Mouse (Mus musculus) cerebellum, adult 9-11 months (tissue): ENCODE data around the gene Bbs7.
A peak's percentile ranks its signal among the peaks of the same experiment; 100 is the strongest.
"Not testable (repeated sequence)": the region's sequence is repeated elsewhere in the genome, so short reads cannot be mapped to it uniquely, and the experiment has no call there.

ENCODE experiments used
- DNase-seq: peaks from one replicate; pipeline ENCODE4 v3.0.0; 2022

The Bbs7 gene

DNA sequence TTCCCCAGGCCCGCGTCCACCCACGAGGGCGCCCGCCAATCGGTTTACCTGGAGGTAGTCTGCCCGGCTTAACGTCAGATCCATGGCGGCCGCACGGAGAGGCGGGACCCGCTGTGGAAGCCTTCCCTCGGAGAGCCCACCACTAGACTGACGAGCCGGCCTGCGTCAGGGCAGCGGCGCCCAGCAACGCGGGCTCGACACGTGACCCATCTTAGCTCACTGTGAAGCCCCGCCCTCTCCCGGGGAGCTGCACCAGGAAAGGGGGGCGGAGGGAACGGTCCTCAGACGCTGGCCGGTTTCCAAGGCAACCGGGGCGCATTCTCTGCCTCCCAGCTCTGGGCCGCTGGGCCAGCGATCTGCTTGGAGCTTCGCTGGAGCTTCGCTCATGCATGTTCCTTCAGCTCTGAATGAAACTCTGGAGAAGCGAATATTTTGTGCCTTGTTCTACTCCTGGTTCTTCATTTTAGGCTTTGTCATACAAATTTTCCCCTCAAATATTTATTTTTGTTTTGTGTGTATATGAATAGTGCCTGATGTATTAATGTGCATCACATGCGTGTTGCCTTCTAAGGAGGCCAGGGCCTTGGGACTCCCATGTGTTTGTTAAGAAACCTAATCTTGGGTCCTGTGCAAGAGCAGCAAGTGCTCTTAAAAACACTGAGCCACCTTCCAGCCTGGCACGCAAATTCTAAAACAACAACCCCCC, at the start of gene Bbs7:
Gene Bbs7, minus strand, starts transcription at position 276 of the 706 bp plus-strand sequence.
- DNase-seq = peak; percentile 93

- not testable (repeated sequence) for DNase-seq
Observed at GRCm38 (mm10) chr3:36645245-36645559, 31.9 kb upstream of the Bbs7 start.

GRCm38 (mm10) chr3:36644554-36645244, 31.4 kb upstream of the Bbs7 start:
- no peak for DNase-seq

DNA sequence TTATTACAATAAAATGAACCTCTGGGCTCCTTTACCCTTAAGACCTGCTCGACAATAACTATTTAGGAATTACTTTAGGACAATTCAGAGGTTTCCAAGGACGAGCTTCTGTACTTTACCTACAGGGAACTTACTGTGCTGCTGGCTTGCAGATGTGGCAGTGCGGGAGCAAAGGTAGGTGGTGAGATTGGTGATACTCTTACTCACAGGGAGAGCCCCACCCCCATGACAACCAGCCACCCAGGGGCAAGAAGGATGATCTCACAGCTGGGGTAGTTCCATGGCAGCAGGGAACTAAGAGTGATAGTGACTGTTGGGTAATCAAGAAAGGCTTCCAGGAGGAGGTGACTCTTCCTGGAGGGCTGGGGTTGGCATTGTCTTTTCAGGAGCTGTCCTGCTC, 30.1 kb upstream of the Bbs7 start:
- DNase-seq = no peak

DNA sequence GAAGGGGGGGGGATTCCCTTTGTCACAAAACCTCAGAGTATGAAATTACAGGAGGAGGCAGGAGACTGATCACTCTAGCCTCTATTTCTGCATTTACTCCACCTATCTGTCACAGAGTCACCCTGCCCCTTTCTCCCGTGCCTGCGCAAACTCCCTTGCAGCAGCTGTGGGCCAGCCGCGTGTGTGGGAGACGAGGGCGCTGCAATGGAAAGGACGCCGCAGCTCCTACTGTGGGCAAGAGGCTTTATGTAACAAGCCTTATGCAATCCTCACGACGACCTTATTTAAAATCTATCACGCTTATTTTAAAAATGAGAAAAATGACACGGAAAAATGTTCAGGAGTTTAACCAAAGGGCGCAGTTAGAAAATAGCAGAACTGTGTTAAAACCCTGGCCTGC, 29.5 kb upstream of the Bbs7 start:
- no peak for DNase-seq

DNA sequence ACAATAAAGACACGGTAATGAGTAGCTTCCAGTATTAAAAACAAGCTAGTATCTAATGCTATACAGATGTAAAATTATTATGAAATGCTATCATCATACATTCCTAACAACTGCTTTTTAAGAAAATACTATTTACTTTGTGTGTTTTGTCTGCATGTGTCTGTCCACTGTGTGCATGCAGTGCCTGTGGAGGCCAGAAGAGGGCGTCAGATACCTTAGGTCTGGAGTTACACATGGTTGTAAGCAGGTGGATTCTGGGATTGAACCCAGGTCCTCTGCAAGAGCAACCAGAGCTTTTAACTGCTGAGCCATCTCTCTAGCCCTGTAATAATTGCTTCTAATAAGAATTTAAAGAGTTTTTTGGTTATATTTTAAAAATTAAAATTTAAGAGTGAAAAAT, 27.5 kb upstream of the Bbs7 start:
- no peak for DNase-seq

DNA sequence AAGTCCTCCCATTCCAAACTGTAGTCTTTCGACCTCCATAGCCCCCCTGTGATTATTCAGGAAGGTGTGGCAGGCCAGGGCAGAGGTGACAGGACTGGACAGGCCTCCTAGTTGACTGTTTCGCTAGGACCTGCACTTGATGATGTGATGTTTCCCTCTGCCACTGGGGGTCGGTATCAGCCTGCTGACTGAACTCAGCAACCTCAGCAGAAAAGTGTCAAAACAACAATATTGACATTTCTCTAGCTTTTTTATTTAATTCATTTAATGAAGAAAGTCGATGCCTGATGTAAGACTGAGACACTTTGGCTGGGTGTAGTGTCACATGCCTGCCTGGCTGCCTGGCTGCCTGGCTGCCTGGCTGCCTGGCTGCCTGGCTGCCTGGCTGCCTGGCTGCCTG, 22.2 kb upstream of the Bbs7 start:
- DNase-seq = peak; percentile 8

GRCm38 (mm10) chr3:36626803-36627202, 13.5 kb upstream of the Bbs7 start:
- no peak for DNase-seq

GRCm38 (mm10) chr3:36618181-36618580, 4.9 kb upstream of the Bbs7 start:
- no peak for DNase-seq

DNA sequence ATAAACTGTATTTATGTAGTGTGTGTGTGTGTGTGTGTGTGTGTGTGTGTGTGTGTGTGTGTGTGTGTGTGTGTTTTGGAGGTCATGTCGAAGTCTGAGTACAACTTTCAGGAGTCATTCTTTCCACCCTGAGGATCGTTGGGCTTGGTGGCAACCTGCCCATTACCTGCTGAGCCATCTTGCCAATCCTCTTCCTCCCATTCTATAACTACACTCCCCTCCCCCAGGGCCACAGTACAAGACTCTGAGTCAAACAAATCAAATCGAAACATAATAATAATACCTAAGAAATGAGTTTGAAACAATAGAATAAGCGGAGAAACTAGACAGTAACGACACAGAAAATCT, 605 bp upstream of the Bbs7 start:
- DNase-seq = peak; percentile 52

DNA sequence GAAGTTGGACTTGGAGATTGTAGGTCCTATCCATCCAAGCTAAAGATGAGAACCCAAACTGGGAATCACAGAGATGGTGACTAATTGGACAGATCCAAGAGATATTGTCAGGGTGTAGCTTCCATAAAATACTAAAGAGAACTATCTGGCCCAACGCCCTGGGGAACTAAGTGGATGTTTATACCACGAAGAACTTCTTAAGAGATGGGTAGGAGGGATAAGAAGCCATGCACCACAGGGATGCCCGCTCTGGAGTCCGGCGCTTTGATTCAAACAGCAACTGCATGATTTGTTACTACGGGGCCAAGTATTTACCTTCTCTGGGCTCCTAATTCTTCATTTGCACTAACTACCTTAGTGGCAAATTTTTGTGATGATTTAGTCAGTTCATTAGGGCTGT, 590 bp downstream of the Bbs7 start:
- no peak for DNase-seq

DNA sequence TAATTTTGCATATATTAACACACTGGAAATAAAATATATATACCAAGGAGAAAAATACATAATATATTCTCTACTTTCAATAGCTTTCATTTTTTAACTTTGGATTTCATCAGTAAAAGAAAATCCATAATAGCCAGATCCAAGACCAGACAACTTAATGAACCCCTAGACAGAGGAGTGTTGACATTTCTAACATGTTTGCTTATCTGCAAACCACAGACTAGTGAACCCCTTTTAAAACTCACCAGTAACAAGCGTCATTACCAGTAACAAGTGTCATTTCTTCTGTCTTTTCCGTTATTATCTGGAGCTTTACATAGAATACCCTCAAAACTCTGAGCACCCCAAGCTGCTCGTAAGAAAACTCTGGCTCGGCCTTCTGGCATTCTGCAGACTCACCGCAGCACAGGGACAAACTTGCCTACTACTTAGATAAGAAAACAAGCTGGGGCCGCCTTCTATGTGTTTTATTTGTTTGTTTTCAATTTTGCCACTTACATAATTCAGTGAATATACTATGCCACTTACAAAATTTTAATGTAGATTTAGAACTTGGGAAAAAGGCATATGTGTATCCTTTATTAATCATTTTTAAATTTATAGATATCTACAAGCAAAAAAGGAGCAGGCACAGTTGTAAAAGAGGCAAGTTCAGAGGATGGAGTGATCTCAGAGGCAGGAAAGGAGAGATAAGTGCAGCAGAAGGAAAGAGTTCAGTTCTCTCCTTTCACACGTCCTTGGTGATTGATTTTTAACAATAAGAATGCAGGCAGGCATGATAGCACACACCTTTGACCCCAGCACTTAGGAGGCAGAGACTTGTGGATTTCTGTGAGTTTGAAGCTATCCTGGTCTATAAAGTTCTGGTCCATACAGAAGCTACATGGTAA, 7.1 kb downstream of the Bbs7 start:
- no peak for DNase-seq

GRCm38 (mm10) chr3:36599773-36600172, 13.5 kb downstream of the Bbs7 start:
- DNase-seq = not testable (repeated sequence)

DNA sequence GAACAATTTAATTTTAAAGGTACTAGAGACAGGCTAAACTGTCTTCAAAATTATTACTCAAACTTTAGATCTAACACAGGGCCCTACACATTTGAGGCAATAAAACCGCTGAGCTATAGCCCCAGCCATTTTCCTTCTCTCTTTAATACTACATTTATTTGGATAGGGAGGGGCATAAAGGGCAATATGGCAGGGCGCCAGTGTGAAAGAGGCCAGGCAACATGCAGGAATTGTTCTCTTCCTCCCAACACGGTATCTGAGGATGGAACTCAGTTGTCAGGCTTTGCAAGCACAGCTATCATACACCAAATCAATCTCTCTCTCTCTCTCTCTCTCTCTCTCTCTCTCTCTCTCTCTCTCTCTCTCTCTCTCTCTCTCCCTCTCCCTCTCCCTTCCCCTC, 14.5 kb downstream of the Bbs7 start:
- DNase-seq = no peak

DNA sequence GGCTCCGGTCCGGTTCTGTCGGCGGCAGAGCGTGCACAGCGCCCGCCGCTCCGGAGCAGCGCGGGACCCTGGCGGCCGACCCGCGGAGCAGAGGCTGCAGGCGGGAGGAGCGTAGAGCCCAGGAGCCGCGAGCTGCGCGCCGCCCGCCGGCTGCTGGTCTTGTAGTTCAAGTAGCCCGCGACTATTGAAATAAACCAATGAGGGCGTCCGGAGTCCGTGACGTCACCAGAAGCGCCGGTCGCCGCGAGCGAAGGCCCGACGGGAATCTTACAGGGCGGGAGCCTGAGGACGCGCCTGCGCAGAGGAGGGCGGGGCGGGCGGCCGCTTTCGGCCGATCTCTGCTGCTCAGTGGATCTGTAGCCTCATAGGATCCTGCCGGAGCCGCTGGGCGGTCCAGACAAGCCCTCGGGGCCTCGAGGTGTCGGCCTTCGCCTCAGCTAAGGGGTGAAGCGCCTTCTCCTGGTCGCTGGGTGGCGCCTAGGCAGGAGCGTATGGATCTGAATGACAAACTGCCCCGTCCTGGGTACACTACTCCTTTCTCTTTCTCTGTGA, 41.4 kb downstream of the Bbs7 start, which contains the start of gene Ccna2:
Gene Ccna2, minus strand, starts transcription at position 324 of the 552 bp plus-strand sequence.
- peak; percentile 99 for DNase-seq

DNA sequence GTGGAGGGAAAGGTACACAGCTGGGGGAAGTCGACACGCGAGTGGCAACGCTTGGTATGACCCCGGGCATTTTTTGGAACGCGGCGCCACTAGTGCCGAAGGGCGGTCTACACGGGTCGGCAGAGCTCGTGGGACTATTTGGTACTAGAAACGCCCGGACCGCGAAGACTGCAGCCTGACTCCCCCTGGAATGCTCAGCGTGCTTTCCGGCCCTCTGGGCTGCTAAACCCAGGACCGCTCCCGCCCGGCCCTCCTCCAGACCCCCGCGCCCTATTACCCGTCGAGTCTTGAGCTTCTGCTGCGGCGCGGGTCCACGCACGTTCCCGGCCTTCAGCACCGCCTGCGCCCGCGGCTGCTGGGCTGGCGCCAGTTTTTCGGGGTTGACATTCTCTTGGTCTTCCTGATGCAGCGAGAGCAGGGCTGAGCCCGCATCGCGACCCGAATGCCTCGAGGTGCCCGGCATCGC, 41.9 kb downstream of the Bbs7 start:
- no peak for DNase-seq

GRCm38 (mm10) chr3:36569836-36570235, 43.4 kb downstream of the Bbs7 start:
- no peak for DNase-seq

DNA sequence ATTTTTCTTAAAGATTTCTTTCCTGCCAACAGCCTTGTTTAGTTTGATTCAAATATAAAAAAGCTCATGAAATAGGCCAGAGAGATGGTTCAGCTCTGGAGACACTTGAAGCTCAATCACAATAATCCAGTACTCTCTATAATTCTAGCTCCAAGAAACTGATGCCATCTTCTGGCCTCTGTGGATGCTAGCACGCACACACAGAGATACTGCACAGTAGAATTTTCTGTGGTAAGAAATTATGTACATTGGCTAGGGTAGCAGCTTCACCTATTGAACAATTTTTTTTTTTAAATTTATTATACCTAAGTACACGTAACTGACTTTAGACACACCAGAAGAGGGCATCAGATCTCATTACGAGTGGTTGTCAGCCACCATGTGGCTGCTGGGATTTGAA, 49.6 kb downstream of the Bbs7 start:
- no peak for DNase-seq

DNA sequence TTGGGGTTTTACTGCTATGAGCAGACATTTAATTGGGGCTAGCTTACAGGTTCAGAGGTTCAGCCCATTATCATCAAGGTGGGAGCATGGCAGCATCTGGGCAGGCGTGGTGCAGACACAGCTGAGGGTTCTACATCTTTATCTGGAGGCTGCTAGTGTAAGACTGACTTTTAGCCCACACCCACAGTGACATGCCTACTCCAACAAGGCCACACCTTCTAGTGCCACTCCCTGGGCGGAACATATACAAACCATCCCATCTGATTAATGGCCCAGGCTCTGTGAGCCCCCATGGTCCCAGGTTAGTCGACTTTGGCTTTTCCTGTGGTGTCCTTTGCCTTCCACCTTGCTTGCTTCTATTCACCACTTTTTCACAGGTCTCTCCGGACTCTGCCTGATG, 53.7 kb downstream of the Bbs7 start:
- DNase-seq = no peak

DNA sequence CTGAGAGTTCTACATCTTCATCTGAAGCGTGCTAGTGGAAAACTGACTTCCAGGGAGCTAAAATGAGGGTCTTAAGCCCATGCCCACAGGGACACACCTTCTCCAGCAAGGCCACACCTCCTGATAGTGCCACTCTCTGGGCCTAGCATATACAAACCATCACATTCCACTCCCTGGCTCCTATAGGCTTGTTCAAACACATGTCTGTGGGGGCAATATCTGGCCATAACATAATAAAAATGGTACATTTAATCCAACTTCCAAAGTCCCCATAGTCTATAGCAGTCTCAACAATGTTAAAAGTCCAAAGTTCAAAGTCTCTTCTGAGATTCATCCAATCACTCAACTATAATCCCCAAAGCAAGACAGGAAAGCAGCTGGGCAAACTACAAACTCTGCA, 55.7 kb downstream of the Bbs7 start:
- no peak for DNase-seq

DNA sequence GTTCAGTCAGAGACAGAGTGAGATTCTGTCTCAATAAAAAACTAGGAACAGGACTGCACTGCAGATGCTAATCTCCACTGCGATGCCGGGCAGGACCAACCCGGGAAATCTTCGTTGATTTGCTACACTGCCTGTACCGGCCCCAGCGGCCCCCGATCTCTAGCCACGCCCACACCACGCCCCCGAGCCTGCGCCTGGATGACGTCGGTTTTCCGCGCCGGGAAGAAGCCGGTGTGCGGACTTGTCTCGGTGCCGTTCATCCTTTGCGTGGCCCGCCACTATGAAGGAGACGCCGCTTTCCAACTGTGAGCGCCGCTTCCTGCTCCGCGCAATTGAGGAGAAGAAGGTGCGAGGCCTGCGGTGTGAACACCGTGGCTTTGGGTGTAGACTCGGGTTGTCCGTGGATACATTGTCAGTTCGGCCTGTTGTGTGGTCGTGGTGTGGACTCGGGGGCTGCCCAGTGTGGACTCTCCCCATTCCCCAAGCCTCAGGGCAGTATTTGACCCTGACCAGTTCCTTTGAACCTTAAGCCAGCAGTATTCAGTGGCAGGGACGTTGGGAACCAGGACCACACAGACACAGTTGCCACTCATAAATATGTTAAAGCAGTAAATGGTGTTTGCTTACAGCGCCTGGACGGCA, 60.8 kb downstream of the Bbs7 start, which contains the start of gene Exosc9:
Gene Exosc9, plus strand, starts transcription at position 201 of the 642 bp plus-strand sequence.
- peak; percentile 94 for DNase-seq

DNA sequence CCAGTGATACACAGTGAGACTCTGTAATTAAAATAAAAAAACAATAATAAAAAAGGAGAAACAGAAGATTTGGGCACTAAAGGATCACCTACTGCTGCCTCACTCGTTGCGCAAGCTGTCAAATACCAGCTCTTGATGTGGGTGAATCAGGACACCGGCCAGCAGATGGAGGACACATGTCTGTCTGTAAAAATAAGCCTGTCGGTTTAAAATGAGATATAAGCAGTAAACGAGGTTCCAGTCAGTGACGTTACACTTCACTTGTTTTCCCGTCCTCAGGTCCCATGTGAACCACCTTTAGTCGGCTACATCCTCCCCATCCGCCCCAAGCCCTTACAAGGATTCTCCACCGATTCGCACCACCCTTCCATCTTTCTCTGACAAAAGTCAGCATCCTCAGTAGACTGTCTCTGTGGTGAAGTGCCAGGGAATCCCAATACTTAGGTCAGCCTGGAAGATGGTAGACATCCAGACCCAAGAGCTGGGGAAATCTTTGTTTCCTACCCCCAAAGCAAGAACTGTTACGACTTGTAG, 61.4 kb downstream of the Bbs7 start:
- DNase-seq = no peak
